Mouse (Mus musculus) neural tube, embryonic 13.5 days (tissue): ENCODE measurements around the gene Elmo3. TPM values are rescaled to one million over a fixed set of nuclear protein-coding genes. Genes with fewer than 3 reads are reported as not detected.

ENCODE experiments used
- ATAC-seq: fragments of 200-750 bp; cut with Nextera tagmentation; 2 replicates; pipeline ENCODE4 v1.8.0; 2017; ENCODE audit warnings: low read depth, mild to moderate bottlenecking, moderate TSS enrichment, moderate library complexity
- H3K27ac ChIP-seq: fragments of 300-500 bp; sonication (generic); replicated peaks from 2 replicates; pipeline ENCODE4 v1.5.1; 2015; ENCODE audit warnings: moderate library complexity, mild to moderate bottlenecking, inconsistent platforms
- H3K27me3 ChIP-seq: fragments of 300-500 bp; sonication (generic); 2 replicates; pipeline ENCODE4 v1.6.1; 2015; ENCODE audit warnings: mild to moderate bottlenecking, inconsistent platforms
- H3K36me3 ChIP-seq: fragments of 300-500 bp; sonication (generic); 2 replicates; pipeline ENCODE4 v1.6.1; 2015; ENCODE audit warnings: mild to moderate bottlenecking, inconsistent platforms
- H3K4me1 ChIP-seq: fragments of 300-500 bp; sonication (generic); replicated peaks from 2 replicates; pipeline ENCODE4 v1.6.1; 2015; ENCODE audit warnings: inconsistent platforms
- H3K4me2 ChIP-seq: fragments of 300-500 bp; sonication (generic); 2 replicates; pipeline ENCODE4 v1.6.1; 2015; ENCODE audit warnings: inconsistent platforms, mild to moderate bottlenecking, moderate library complexity
- H3K4me3 ChIP-seq: fragments of 300-500 bp; sonication (generic); 2 replicates; pipeline ENCODE4 v1.5.1; 2015; ENCODE audit warnings: mild to moderate bottlenecking, inconsistent platforms
- H3K9ac ChIP-seq: fragments of 300-500 bp; sonication (generic); 2 replicates; pipeline ENCODE4 v1.6.1; 2015; ENCODE audit warnings: moderate library complexity, mild to moderate bottlenecking, inconsistent platforms
- H3K9me3 ChIP-seq: fragments of 300-500 bp; sonication (generic); 2 replicates; pipeline ENCODE4 v1.6.1; 2016; ENCODE audit warnings: inconsistent platforms
- WGBS: fragments of 180-500 bp; shearing (Covaris S2); methylation state at CpG from one replicate; pipeline ENCODE4 v1.1.7; 2015; 5-methylcytosine and 5-hydroxymethylcytosine counted together
- polyA plus RNA-seq: library from polyadenylated mRNA; unstranded; fragments of >200 nt; fragmentation: Nextera tagmentation; extraction: Ambion mirVana; gene quantifications from 2 replicates; pipeline ENCODE4 v1.2.1, GENCODE M21; 2015

The Elmo3 gene
- polyA plus RNA-seq, 1 experiment from 2014 or later, result 0.92 TPM

GRCm38 (mm10) chr8:105323183-105323582 is 17.8 kb downstream of the Elmo3 start:
- 93% methylated on average over 4 of the region's 4 CpGs for WGBS
- ATAC-seq, result no peak
- no peak overlapping the region for H3K27ac ChIP-seq
- no peak overlapping the region for H3K4me3 ChIP-seq
- H3K4me2 ChIP-seq, result no peak overlapping the region
- H3K27me3 ChIP-seq, result no peaks in the 10 kb centered on the region
- H3K36me3 ChIP-seq, result peaks cover 40% of the 10 kb centered on the region
- no peaks in the 10 kb centered on the region for H3K9me3 ChIP-seq
- H3K9ac ChIP-seq, result no peak overlapping the region
- H3K4me1 ChIP-seq, result peaks cover 27% of the 10 kb centered on the region

- Histone ChIP-seq H3K9ac (peak overlapping the region; percentile 91), H3K27ac (peak overlapping the region; percentile 87), H3K4me3 (peak overlapping the region; percentile 79), H3K36me3 (peaks cover 43% of the 10 kb centered on the region), H3K27me3 (no peaks in the 10 kb centered on the region), H3K4me2 (peak overlapping the region; percentile 85), H3K4me1 (peaks cover 27% of the 10 kb centered on the region), H3K9me3 (no peaks in the 10 kb centered on the region)
- ATAC-seq, result peak; percentile 68
- under 1% methylated on average over 12 of the region's 12 CpGs for WGBS
These were observed 20.3 kb downstream of the Elmo3 start for GRCm38 (mm10) chr8:105325641-105326093.

GRCm38 (mm10) chr8:105326141-105326672 is 20.8 kb downstream of the Elmo3 start, which contains the start of the genes Lrrc29 and Tmem208:
Gene Lrrc29, minus strand, starts transcription at chr8:105326278.
Gene Tmem208, plus strand, starts transcription at chr8:105326354.
- Histone ChIP-seq H3K4me3 (peak within 1 kb of the TSS; percentile 79), H3K4me2 (peak within 1 kb of the TSS; percentile 94), H3K4me1 (peaks cover 27% of the 10 kb centered on the region), H3K36me3 (peaks cover 48% of the 10 kb centered on the region), H3K27me3 (no peaks in the 10 kb centered on the region), H3K9ac (peak within 1 kb of the TSS; percentile 91), H3K9me3 (no peaks in the 10 kb centered on the region), H3K27ac (peak within 1 kb of the TSS; percentile 87)
- peak; percentile 90 for ATAC-seq
- WGBS, result under 1% methylated on average over 36 of the region's 36 CpGs

GRCm38 (mm10) chr8:105326968-105327367 is 21.6 kb downstream of the Elmo3 start:
- Histone ChIP-seq H3K9me3 (no peaks in the 10 kb centered on the region), H3K27me3 (no peaks in the 10 kb centered on the region), H3K36me3 (peaks cover 54% of the 10 kb centered on the region), H3K4me3 (peak overlapping the region; percentile 79), H3K4me2 (peak overlapping the region; percentile 94), H3K4me1 (peaks cover 27% of the 10 kb centered on the region), H3K27ac (peak overlapping the region; percentile 87; the same call in 1 of the 2 replicates), H3K9ac (peak overlapping the region; percentile 91)
- ATAC-seq, result no peak
- WGBS, result 45% methylated on average over 6 of the region's 6 CpGs

GRCm38 (mm10) chr8:105330325-105330724 is 24.9 kb downstream of the Elmo3 start:
- H3K4me3 ChIP-seq, result no peak overlapping the region
- no peak overlapping the region for H3K9ac ChIP-seq
- no peaks in the 10 kb centered on the region for H3K9me3 ChIP-seq
- no peak overlapping the region for H3K4me2 ChIP-seq
- H3K27me3 ChIP-seq, result no peaks in the 10 kb centered on the region
- no peak overlapping the region for H3K27ac ChIP-seq
- peaks cover 16% of the 10 kb centered on the region for H3K4me1 ChIP-seq
- 93% methylated on average over 12 of the region's 12 CpGs for WGBS
- H3K36me3 ChIP-seq, result peaks cover 60% of the 10 kb centered on the region
- ATAC-seq, result no peak

GRCm38 (mm10) chr8:105331469-105331868 is 26.1 kb downstream of the Elmo3 start:
- Histone ChIP-seq H3K27ac (no peak overlapping the region), H3K9ac (no peak overlapping the region), H3K9me3 (no peaks in the 10 kb centered on the region), H3K36me3 (peaks cover 64% of the 10 kb centered on the region), H3K4me3 (no peak overlapping the region), H3K4me2 (no peak overlapping the region), H3K4me1 (peaks cover 13% of the 10 kb centered on the region), H3K27me3 (no peaks in the 10 kb centered on the region)
- 94% methylated on average over 22 of the region's 22 CpGs for WGBS
- ATAC-seq, result no peak

- no peak for ATAC-seq
- Histone ChIP-seq H3K4me1 (peaks cover 10% of the 10 kb centered on the region), H3K9me3 (no peaks in the 10 kb centered on the region), H3K27ac (no peak overlapping the region), H3K4me2 (no peak overlapping the region), H3K36me3 (peaks cover 67% of the 10 kb centered on the region), H3K9ac (no peak overlapping the region), H3K27me3 (no peaks in the 10 kb centered on the region), H3K4me3 (no peak overlapping the region)
- 93% methylated on average over 9 of the region's 9 CpGs for WGBS
These were observed 26.5 kb downstream of the Elmo3 start for GRCm38 (mm10) chr8:105331931-105332330.

- Histone ChIP-seq H3K9me3 (no peaks in the 10 kb centered on the region), H3K27ac (no peak overlapping the region), H3K4me2 (no peak overlapping the region), H3K27me3 (no peaks in the 10 kb centered on the region), H3K4me1 (peaks cover 4% of the 10 kb centered on the region), H3K36me3 (peaks cover 67% of the 10 kb centered on the region), H3K4me3 (no peak overlapping the region), H3K9ac (no peak overlapping the region)
- ATAC-seq, result no peak
- WGBS, result 81% methylated on average over 2 of the region's 2 CpGs
These were observed 27.1 kb downstream of the Elmo3 start for GRCm38 (mm10) chr8:105332523-105332922.

GRCm38 (mm10) chr8:105336373-105337130 is 31.2 kb downstream of the Elmo3 start:
- Histone ChIP-seq H3K36me3 (peaks cover 30% of the 10 kb centered on the region), H3K9me3 (no peaks in the 10 kb centered on the region), H3K9ac (no peak overlapping the region), H3K27me3 (no peaks in the 10 kb centered on the region), H3K4me2 (peak overlapping the region; percentile 16; the same call in 1 of the 2 replicates), H3K4me3 (peak overlapping the region; percentile 3; the same call in 1 of the 2 replicates), H3K4me1 (0 out of 2 replicates have a peak, but pooled peaks cover 4% of the 10 kb centered on the region), H3K27ac (no peak overlapping the region)
- WGBS, result 45% methylated on average over 32 of the region's 32 CpGs
- ATAC-seq, result peak; percentile 51

GRCm38 (mm10) chr8:105338992-105339391 is 33.6 kb downstream of the Elmo3 start:
- Histone ChIP-seq H3K36me3 (peaks cover 18% of the 10 kb centered on the region), H3K27ac (no peak overlapping the region), H3K4me2 (no peak overlapping the region), H3K4me3 (no peak overlapping the region), H3K9ac (no peak overlapping the region), H3K27me3 (no peaks in the 10 kb centered on the region), H3K9me3 (no peaks in the 10 kb centered on the region), H3K4me1 (0 out of 2 replicates have a peak, but pooled peaks cover 5% of the 10 kb centered on the region)
- ATAC-seq, result no peak
- WGBS, result 55% methylated on average over 4 of the region's 4 CpGs

GRCm38 (mm10) chr8:105339886-105340635 is 34.7 kb downstream of the Elmo3 start:
- no peak overlapping the region for H3K27ac ChIP-seq
- no peak for ATAC-seq
- no peak overlapping the region for H3K9ac ChIP-seq
- 81% methylated on average over 6 of the region's 6 CpGs for WGBS
- H3K27me3 ChIP-seq, result no peaks in the 10 kb centered on the region
- H3K9me3 ChIP-seq, result no peaks in the 10 kb centered on the region
- no peak overlapping the region for H3K4me2 ChIP-seq
- H3K4me3 ChIP-seq, result no peak overlapping the region
- H3K4me1 ChIP-seq, result 0 out of 2 replicates have a peak, but pooled peaks cover 5% of the 10 kb centered on the region
- H3K36me3 ChIP-seq, result 0 out of 2 replicates have a peak, but pooled peaks cover 7% of the 10 kb centered on the region

- H3K36me3 ChIP-seq, result 0 out of 2 replicates have a peak, but pooled peaks cover 4% of the 10 kb centered on the region
- H3K27ac ChIP-seq, result no peak overlapping the region
- H3K4me1 ChIP-seq, result peaks cover 7% of the 10 kb centered on the region; the same call in 1 of the 2 replicates
- WGBS, result 51% methylated on average over 8 of the region's 8 CpGs
- H3K27me3 ChIP-seq, result peaks cover 3% of the 10 kb centered on the region
- H3K4me2 ChIP-seq, result no peak overlapping the region
- H3K4me3 ChIP-seq, result no peak overlapping the region
- H3K9me3 ChIP-seq, result no peaks in the 10 kb centered on the region
- no peak for ATAC-seq
- H3K9ac ChIP-seq, result no peak overlapping the region
These were observed 36.0 kb downstream of the Elmo3 start for GRCm38 (mm10) chr8:105341399-105341798.
